Mouse (Mus musculus): Measurements from ENCODE around the gene Entpd1. TPM values are rescaled to one million over a fixed set of nuclear protein-coding genes. Genes with fewer than 3 reads are reported as not detected.
"Not testable (repeated sequence)": the region's sequence is repeated elsewhere in the genome, so short reads cannot be mapped to it uniquely, and the experiment has no call there.

Gene Entpd1
- polyA plus RNA-seq (2012; rRNA removed) = 82.5 and 102 TPM in 2 replicates

DNA sequence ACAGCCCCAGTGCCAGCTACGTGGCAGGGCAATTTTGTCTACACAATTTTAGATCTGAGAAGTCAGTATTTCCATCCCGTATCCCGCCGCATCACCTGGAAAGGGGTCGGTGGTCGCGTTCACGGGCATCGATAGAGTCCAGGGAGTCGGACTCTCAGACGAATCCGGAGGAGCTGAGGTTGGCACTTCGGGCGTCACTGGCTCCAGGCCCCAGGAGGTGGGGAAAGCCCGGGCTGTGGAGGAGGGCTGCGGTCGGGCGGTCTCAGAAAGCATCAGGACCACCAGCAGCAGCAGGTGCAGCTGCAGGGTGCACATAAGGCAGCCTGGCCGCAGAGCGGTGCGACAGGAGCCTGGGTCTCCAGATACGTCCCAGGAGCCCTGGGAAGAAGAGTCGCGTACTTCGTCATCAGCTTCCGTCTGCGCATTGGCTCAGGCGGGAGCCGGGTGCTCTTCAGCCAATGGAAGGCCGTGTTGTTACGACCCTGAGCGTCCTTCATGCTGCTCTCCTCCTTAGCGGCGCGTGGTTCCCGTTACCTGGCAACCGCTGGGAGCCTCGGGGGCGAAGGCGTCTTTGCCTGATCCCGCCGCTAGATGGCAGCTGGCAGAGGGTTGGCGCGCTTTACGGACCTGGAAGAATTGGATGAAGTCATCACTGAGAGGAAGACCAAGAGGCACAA lies at the start of gene Entpd1, which contains the start of gene Tctn3:
Gene Entpd1, plus strand, starts transcription at position 537 of the 677 bp plus-strand sequence.
Gene Tctn3, minus strand, starts transcription at position 404 of the 677 bp plus-strand sequence.
- peak; percentile 81 for DNase-seq (ENCODE audit: low spot score)

DNA sequence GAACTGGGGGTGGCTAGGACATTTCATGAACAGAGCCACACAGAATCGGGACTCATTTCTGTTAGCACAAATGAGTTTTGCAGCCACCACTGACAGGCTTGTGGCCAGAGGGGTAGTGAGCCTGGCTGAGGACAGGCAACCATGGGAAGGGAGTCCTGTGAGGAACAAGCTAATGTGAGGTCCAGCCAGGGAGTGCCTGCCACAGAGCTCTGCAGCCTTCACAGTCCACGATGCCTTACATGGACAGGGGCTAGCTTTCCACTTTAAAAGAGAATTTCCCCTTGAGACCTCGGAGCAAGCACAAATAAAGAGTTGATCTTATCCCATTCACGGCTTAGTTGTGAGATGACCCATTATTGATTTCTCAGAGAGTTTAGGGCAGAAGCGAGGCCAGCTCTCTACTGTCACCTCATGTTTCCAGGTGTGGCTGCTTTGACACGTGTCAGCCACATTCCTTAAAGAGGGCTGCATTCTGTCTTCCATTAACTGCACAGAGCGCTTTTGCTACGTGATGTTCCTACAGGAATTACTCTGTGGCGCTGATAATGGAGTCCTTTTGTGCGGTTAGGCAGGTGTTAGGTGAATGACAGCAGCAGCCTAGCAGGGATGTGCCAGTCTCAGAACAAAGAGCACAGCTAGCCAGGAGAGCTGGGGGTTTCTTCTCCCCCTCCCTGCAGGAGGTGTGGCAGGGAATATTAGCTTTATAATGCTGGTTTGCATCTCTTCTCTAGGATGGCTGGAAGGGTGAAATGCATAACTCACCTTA lies 48.1 kb upstream of the Entpd1 start:
- no peak for DNase-seq (ENCODE audit: low spot score)

DNA sequence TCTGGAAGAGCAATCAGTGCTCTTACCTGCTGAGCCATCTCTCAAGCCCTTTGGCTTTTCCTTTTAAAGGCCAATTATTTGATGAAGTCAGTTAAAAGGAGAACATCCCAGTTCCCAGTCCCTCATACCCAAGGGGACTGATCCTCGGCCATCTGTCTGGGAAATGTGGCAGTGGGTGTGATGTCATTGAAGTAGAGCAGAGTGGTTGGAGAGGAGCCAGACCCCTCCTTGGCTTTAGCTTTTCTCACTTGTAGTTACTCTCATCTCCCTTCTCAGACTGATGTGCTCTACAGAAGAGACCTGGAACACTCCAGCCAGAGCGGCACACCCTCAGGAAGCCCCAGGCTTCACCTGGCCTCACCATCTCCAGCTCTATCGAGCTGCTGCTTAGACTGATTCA lies 44.5 kb upstream of the Entpd1 start:
- no peak for DNase-seq (ENCODE audit: low spot score)

DNA sequence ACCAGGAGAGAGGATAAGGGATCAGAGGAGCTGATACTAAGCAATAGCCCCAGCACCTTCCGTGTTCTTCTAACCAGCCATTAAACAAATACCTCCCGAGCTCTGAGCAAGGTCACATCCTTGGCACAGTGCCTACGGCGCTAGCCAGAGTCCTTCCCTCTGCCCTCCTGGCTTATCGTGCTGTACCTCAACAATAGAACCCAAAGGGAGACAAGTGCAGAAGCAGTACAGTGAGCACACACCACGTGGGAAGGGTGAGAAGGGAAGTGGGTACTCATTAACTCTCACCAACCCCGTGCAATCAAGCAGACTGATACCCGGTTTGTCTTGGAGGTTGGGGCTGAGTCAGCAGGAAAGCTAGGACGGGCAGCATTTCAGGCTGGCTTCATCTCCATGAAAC lies 41.4 kb upstream of the Entpd1 start:
- no peak for DNase-seq (ENCODE audit: low spot score)

DNA sequence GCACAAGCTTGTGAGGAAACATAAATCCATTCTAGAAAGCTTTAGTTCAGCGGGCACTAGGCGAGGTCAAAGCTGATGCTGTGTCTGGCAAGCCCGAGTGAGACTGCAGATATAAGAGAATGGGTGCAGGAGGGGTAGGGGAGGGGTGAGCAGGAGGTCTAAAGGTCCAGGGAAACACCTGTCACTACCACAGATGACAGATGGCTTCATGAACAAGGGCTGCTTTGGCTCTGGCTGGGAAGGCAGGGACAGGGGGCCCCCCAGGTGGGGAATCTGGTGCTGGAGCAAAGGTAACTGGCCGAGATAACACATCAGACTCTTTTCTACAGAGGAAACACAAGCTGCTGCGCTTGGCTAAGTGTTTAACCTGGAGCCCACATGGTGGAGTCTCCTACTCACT lies 36.7 kb upstream of the Entpd1 start:
- DNase-seq (ENCODE audit: low spot score) = no peak

DNA sequence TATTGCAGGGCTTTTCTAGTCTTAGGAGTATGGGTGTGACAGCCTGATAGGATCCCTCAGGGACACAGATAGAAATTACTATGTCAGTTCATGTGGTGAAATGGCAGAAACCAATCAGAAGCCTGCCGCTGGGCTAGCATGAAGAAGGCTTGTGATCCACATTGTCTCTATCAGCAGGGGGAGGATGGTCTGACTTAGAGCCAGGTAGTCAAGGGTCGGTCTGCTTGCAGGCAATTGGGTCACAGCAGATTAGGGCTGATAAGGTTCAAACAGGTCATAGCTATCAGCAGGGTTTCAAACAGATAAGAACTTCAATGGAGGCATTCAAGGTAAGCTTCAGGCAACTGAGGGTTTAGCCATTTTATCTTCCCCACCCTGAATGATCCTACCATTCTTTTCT lies 31.3 kb upstream of the Entpd1 start:
- no peak for DNase-seq (ENCODE audit: low spot score)

DNA sequence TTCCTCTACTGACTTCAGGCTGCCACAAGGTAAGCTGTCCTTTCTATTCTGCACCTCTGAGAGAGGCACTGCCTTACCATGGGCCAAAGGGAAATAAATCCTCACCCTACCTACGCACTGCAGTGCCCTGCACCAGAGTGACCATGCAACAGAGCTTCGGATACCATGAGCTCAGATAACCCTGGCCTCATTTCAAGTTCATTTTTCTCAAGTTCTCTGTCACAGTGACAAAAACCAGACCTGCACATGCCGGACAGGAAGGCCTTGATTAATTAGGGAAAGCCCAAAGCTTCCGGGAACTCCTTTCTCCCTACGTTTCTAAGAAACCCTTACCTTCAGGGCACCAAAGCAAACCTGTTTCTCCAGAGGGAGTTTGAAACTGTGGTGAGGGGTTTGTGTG lies 30.5 kb upstream of the Entpd1 start:
- no peak for DNase-seq (ENCODE audit: low spot score)

DNA sequence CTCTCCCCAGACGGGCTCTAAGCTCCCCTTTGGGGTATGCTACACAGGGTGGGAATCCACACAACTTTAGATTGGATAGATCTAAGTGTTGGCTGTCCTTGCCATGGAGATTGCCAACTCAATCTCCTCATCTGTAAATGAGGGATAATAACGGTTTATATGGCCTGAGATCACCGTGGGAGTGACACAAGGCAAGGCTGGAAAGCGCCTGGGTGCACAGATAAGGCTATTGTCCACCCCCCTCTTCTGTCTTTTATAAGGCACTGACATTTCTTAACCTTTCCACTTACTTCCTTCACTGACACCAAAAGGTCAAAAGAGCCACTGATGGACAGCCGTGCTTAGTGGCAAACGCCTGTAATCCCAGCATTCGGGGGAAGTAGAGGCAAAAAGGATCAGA lies 25.3 kb upstream of the Entpd1 start:
- no peak for DNase-seq (ENCODE audit: low spot score)

DNA sequence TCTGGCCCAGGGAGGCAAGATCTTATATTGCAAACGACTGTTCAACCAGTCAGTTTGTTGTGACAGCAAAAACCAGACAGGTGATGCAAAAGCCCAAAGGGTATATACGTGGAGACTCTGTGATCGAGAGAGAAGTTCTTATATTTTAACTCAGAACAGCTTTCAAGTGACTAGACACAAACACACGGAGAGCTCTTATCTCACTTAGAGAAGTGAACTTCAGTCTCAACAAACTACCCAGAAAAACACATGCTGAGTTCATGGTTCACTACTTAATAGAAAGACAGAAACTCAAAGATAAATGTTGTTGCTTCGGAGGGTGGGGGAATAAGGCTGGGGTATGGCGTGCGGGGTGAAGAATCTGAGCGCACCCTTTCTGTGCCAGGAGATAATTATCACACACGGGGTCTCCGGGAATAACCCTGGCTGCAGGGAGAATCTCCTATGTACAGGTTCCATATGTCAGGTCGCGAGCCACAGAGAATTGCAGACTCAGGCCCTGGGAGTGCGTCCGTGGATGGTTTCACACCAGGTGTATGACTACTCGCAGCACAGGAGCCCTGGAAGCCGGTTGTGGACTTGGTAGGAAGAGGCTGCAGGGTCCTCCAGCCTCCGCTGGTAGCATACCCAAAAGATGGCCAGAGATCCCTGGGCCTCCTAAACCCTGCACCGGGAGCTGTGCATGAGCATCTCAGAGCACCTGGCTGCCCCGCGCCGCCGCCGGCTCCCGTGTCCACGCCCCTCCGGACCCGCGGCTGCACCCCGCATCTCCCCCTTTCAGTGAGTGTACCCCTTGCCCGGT lies 24.5 kb upstream of the Entpd1 start:
- DNase-seq (ENCODE audit: low spot score) = no peak

DNA sequence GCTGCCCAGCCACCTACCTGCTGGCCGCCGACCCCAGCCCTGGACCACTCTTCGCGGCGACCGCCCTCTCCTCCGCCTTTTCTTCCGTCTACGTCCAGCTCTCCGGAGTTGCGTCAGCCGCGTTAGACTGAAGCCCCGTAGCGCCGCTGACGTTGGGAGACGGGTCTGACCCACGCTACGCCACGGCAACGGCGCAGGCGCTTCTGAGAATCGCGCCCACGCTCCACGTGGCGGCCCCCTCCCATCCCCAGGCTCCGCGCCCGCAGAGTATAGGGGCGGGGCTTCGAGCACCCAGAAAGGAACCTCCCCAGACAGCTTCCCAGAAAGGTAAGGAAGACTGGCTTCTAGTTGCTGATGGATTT lies 23.9 kb upstream of the Entpd1 start, which contains the start of gene Aldh18a1:
Gene Aldh18a1, minus strand, starts transcription at position 171 of the 362 bp plus-strand sequence.
- peak; percentile 90 for DNase-seq (ENCODE audit: low spot score)

DNA sequence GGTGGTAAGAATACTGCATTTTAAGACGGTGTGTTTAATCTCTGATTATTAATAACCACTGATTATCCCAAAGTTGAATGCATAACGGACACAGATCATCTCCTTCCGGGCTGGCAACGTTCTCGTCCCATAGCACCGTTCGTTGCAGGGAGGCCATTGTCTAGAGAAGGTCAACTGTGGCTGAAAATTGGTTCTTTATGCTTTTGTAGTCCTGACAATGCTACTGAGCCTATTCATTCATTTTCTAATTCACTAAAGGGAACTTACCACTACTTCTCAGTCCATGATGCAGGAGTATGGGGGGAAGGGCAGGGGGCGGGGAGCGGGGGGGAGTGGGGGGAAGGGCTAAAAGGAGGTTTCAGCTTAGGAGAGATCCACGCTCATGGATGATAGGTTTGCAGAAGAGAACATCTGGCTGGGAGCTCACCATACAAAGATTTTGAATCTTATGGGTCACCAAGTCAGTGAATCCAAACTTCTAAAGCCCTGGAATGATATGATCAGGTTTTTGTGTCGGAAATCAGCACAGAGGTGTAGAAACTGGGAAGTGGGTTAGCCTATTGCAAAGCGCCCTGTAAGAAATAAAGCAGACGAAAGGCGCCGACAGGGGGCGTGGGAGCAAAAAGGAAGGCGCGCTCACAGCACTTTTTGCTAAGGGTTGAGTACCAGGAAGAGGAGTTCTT lies 23.2 kb upstream of the Entpd1 start:
- DNase-seq (ENCODE audit: low spot score) = peak; percentile 66

DNA sequence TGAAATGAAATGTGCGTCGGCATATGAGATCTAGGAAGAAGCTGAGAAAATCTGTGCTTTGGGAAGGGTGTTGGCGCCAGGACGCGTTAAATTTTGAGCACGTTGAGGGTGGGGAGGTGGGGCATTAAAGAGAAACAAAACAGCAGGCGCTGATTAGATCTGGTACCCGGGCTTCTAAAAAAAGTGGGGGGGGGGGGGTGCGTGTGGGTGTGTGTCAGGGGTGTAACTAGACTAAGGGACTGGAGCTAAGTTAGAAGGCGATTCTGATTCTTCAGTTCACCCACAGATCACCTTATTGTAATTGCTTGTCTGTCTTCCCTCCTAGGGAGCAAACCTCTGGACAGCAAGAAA lies 22.7 kb upstream of the Entpd1 start:
- no peak for DNase-seq (ENCODE audit: low spot score)

DNA sequence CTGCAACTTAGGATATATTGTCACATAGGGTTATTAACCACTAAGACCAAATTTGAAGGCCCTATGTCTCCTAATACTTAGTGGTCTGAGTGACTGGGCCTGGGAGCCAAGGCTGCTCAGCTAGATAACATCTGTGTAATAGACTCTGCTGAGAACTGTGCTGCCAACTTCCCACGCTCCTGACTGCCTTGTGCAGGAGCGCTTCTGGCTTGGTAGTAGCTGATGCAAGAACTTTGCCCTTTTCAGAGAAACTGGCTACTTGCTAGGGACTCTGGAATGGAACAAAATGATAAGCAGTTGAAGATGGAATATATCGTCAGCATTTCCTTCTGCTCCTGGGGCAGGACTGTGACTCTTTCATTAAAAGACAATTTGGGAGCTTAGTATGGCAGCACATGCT lies 16.9 kb upstream of the Entpd1 start:
- DNase-seq (ENCODE audit: low spot score) = no peak

DNA sequence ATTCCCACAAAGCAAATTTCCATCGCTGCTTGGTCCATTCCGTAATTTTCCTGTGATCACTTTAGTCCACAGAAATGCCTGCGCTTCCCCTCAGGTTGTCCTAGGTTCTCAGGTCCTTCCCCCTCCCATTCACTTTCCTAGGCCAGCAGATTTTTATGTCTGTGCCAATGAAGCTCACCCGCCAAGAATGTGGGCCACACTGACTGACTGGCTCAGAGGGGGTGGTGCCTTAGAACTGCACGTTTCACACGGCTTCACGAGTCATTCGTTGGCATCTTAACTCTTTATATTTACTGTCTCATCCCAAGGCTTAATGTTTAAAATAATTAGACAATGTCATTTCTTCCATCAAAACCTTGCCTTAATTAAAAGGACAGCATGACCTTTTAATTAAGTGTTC lies 16.3 kb upstream of the Entpd1 start:
- no peak for DNase-seq (ENCODE audit: low spot score)

DNA sequence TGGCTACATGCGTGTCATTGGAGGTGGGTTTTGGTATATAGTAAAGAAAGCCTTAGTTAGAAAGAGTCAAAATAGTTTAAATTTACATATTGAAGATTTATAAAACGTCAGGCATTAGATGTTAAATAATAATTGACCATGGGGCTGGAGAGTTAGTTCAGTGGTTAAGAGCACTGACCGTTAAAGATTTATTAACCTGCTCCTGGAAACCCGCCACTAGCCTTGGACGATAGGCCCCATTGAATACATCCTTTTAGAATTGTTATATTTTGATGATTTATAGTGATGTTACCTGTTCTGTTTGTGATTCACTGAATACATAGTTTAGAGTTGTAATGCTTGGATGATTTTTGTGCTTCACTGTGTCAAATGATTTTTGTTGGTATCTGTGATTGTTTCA lies 11.3 kb upstream of the Entpd1 start:
- not testable (repeated sequence) for DNase-seq (ENCODE audit: low spot score)

DNA sequence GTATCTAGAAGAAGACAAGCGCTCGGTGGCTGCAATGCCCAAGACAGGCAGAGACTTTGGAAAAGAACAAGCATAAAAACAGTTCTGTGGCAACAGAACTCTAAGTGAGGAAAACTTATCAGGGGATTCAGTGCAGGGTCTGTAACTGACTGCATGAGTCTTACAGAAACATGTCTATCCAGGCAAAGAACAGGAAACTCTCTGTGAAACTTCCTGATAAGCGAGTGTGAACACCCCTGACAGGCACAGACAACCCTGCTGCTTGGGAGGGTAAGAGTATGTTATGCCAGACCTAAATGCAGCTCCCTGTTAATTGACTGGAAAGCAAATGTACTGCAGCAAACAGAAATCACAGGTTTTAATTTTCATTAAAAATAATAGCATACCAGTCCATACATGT lies 10.3 kb upstream of the Entpd1 start:
- DNase-seq (ENCODE audit: low spot score) = no peak

DNA sequence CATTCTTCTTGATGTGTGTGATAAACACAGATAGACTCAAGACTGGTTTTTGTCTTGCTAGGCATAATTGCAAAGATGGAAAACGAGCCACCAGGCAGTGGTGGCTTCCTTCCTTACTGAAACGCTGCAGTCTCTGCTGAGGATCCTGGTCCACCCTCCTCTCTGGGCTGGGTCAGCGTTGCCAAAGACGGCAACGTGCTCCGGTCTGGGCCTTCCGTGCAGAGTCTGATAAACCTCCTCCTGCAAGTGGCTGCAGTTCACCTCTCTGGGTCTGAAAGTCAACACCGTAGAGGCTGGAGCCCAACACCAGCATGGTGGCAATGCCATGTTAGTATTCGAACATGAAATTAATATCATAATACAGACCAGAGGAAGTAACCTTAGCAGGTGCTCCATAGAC lies 7.0 kb upstream of the Entpd1 start:
- no peak for DNase-seq (ENCODE audit: low spot score)

DNA sequence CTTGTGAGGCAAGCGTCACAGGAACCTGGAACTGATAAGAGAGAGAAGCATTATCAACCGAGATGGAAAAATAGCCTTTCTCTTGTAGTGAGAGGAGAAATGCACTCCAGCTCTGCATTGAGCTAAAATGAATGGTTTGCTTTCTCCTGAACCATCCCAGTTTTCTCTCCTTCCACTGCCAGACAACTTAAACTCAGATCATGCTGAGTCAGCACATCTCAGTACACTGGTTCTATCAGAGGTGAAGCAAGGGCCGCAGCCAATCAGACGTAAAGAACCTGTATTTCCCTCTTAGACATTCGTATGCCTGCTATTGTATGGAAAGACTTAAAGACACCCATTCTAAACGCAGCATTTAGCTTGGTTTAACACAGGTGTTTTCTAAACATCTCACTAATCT lies 4.5 kb upstream of the Entpd1 start:
- no peak for DNase-seq (ENCODE audit: low spot score)

DNA sequence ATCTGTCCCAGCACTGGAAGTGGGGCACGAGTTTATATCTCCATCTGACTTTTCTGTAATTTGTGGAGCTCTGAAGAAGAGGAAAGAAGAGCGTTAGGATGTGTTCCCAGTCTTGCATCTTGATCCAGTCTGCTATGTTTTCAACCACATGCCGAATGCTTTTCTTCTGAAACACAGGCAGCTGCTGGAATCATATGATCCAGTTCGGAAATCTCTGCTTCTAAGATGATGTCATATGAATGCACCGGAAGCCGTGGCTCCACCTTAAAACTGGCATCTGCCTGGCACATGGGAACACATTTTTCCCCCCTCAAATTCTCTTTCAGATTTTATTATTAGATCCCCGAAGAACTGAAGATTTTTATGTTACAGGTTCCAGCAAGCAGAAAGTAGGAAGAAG lies 2.6 kb downstream of the Entpd1 start:
- DNase-seq (ENCODE audit: low spot score) = no peak

DNA sequence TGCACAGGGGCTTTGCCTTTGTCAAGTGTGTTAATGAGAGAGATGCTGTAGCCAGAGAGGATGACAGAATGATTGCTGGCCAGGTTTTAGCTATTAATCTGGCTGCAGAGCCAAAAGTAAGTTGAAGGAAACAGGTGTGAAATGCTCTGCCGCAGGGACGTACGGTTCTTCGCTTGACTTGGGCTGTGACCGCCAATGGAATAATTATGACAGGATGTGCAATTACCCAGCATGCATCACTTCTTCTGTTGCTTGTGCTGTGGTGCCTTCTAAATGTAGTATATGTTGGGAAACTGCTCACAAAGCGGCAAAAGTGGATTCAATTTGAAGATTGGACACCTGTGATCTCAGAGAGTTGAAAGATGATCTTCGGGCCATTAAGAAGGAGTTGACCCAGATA lies 3.9 kb downstream of the Entpd1 start:
- no peak for DNase-seq (ENCODE audit: low spot score)

DNA sequence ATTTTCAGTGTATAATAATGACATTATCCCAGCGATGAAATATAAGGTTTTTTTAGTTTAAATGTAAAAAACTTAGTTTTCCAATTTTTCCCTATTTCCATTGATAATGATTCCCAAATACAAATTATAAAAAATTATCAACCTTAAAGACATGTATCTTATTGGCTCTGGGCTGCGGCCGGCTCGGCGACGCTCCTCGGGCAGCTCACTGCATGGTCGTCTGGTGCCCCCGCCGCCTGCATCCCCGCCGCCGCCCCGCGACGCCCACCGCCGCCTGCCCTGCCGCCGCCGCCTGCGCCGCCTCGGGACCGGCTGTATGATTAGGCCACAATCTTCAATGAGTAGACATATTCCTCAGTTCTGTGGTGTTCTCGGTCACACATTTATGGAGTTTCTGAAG lies 9.4 kb downstream of the Entpd1 start:
- not testable (repeated sequence) for DNase-seq (ENCODE audit: low spot score)

DNA sequence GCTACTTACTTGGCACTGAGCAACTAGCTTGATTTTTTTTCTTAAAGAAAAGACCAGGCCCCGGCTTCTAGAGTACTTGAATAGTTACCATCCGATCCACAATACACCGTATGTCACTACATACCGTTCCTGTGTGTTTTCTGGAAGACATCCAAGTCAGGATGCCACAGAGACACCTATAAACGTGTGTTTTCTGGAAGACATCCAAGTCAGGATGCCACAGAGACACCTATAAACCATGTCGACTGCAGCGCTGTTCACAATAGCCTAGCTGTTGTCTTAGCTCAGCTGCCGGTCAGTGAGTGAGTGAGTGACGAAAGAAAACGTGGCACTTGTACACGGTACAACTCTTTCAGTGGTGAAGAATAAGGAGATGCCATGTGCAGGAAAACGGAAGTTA lies 13.8 kb downstream of the Entpd1 start:
- DNase-seq (ENCODE audit: low spot score) = no peak
